In the genomic region with DNA sequence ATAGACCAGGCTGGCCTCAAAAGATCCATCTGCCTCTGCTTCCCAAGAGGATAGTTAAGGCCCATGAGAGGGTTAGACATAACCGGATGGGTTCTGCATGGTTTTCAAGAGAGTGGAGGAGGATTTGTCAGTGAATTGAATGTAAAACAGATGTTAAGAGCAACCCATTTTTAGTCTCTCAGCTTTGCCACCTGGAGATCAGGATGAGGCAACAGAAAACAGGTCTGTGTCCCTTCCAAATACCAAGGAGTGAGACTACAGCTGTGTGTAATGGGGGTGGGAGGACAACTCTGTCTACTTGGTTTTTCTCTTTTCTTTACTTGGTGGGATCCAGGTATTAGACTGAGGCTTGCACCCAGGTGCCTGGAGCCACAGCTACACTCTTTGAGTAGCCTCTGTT, we compare ENCODE assay signal across 20 mouse cellular contexts.
"Had no signal": no experiment of that assay in that cellular context is flagged by ENCODE, and none has a peak within 500 bp of the region (broad histone marks: within the 10 kb centered on the region; RNA-seq: fewer than 3 reads in every experiment).

No protein-coding gene starts in this region.

- H3K4me2 ChIP-seq: liver, embryonic 11.5 days; lung, embryonic 15.5 days; midbrain, embryonic 11.5 days; midbrain, embryonic 13.5 days; midbrain, embryonic 15.5 days; neural tube, embryonic 12.5 days had no signal

- H3K4me1 ChIP-seq: midbrain, embryonic 15.5 days had no signal

- H3K36me3 ChIP-seq: lung, embryonic 15.5 days; midbrain, embryonic 13.5 days; midbrain, embryonic 15.5 days; neural tube, embryonic 12.5 days had no signal

- H3K9me3 ChIP-seq: lung, embryonic 15.5 days; megakaryocyte, embryonic 14.5 days; midbrain, embryonic 13.5 days; midbrain, embryonic 15.5 days; neural tube, embryonic 12.5 days had no signal

- H3K27me3 ChIP-seq: lung, embryonic 15.5 days; megakaryocyte, embryonic 14.5 days; midbrain, embryonic 15.5 days; neural tube, embryonic 12.5 days had no signal

- DNase-seq: liver; lung, adult 2 months; lung, postnatal 14 days; lung, postnatal 36 days; retina, postnatal 1 day; right cerebral cortex, adult 18-20 months; right cerebral cortex, postnatal 25 days; right cerebral cortex, postnatal 4 days; spleen, adult 18-20 months; thymus, postnatal 25 days had no signal

- H3K4me3 ChIP-seq: lung, embryonic 15.5 days; megakaryocyte, embryonic 14.5 days; midbrain, embryonic 13.5 days; midbrain, embryonic 15.5 days; neural tube, embryonic 12.5 days had no signal

- H3K9ac ChIP-seq: liver, embryonic 14.5 days; lung, embryonic 15.5 days; midbrain, embryonic 13.5 days; midbrain, embryonic 15.5 days; neural tube, embryonic 12.5 days had no signal

- H3K27ac ChIP-seq: liver, embryonic 14.5 days; lung, embryonic 15.5 days; macrophage; midbrain, embryonic 13.5 days; midbrain, embryonic 15.5 days; neural tube, embryonic 12.5 days had no signal

- ATAC-seq: lung, postnatal 0 days; midbrain, embryonic 13.5 days; midbrain, embryonic 15.5 days had no signal
